Mouse (Mus musculus) lung, postnatal 0 days (tissue): ENCODE data around the gene Nr2e3.

Experiments used
- CTCF ChIP-seq: IDR thresholded peaks from 2 replicates; pipeline ENCODE4 v1.5.1; 2016; ENCODE audit warnings: antibody characterized with exemption, mild to moderate bottlenecking
- EP300 ChIP-seq: IDR thresholded peaks from 2 replicates; pipeline ENCODE4 v1.6.1; 2016; ENCODE audit warnings: antibody characterized with exemption, mild to moderate bottlenecking, control low read depth

DNA sequence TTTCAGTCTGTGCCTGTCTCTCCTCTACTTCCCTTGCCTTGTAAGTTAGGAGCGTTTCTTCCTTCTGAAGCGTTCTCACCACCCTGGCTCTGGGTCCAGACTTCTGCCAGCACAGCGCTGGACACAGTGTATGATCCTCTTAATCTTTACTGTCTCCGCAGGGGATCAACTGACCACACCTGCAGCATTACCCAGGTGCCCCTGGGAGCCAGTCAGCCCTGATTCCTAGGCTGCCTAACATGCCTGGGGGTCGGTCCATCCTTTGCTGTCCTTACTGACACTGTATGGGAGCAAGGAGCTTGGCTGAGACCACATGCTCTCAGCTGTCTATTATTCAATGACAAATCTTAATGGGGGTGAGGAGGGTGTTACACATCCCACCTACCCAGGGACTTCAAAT lies 10.5 kb downstream of the Nr2e3 start:
- TF ChIP-seq EP300 (no peak), CTCF (no peak)
